Mouse (Mus musculus) testis, adult 2 months (tissue): ENCODE data around the gene Tatdn3. TPM values are rescaled to one million over a fixed set of nuclear protein-coding genes. Genes with fewer than 3 reads are reported as not detected.

Experiments
- H3K27ac ChIP-seq: fragments of 200-500 bp; 2 replicates; pipeline ENCODE4 v1.5.1; 2012; ENCODE audit warnings: low read depth, low read length; ENCODE audit not compliant: control insufficient read depth, insufficient read depth
- H3K27me3 ChIP-seq: fragments of 200-500 bp; 2 replicates; pipeline ENCODE4 v1.6.1; 2012; ENCODE audit warnings: mild to moderate bottlenecking, low read length, moderate library complexity; ENCODE audit not compliant: control insufficient read depth, insufficient read depth
- H3K36me3 ChIP-seq: fragments of 200-500 bp; 2 replicates; pipeline ENCODE4 v1.6.1; 2012; ENCODE audit warnings: mild to moderate bottlenecking, low read length; ENCODE audit not compliant: control insufficient read depth, insufficient read depth
- H3K4me1 ChIP-seq: fragments of 200-500 bp; 2 replicates; pipeline ENCODE4 v1.6.1; 2012; ENCODE audit warnings: low read length; ENCODE audit not compliant: control insufficient read depth, insufficient read depth
- H3K4me3 ChIP-seq: fragments of 200-500 bp; 2 replicates; pipeline ENCODE4 v1.5.1; 2012; ENCODE audit warnings: low read depth, mild to moderate bottlenecking, low read length, moderate library complexity, mixed read lengths; ENCODE audit not compliant: control insufficient read depth
- CTCF ChIP-seq: fragments of 200-500 bp; IDR thresholded peaks from 2 replicates; pipeline ENCODE4 v1.5.1; 2012; ENCODE audit warnings: low read depth, mild to moderate bottlenecking, inconsistent platforms, low read length, moderate library complexity; ENCODE audit not compliant: control insufficient read depth, insufficient read depth, insufficient replicate concordance
- POLR2A ChIP-seq: fragments of 200-500 bp; IDR thresholded peaks from 2 replicates; pipeline ENCODE4 v1.6.1; 2012; ENCODE audit warnings: low read depth, mild to moderate bottlenecking, inconsistent platforms, low read length, moderate library complexity; ENCODE audit not compliant: control insufficient read depth
- polyA plus RNA-seq: library from polyadenylated mRNA; depleted of rRNA; stranded (reverse); fragments of >200 nt; gene quantifications from 2 replicates; pipeline ENCODE4 v1.2.3, GENCODE M21; 2012

Tatdn3 gene
- polyA plus RNA-seq, 1 experiment = 14.3 TPM

GRCm38 (mm10) chr1:191063700-191064099 is 968 bp upstream of the Tatdn3 start:
- Histone ChIP-seq H3K36me3 (no peaks in the 10 kb centered on the region; the same call in 1 of the 2 replicates), H3K4me3 (no peak overlapping the region; the same call in 1 of the 2 replicates), H3K4me1 (no peaks in the 10 kb centered on the region), H3K27ac (no peak overlapping the region), H3K27me3 (no peaks in the 10 kb centered on the region)
- no peak for TF ChIP-seq POLR2A
- no peak for TF ChIP-seq CTCF

DNA sequence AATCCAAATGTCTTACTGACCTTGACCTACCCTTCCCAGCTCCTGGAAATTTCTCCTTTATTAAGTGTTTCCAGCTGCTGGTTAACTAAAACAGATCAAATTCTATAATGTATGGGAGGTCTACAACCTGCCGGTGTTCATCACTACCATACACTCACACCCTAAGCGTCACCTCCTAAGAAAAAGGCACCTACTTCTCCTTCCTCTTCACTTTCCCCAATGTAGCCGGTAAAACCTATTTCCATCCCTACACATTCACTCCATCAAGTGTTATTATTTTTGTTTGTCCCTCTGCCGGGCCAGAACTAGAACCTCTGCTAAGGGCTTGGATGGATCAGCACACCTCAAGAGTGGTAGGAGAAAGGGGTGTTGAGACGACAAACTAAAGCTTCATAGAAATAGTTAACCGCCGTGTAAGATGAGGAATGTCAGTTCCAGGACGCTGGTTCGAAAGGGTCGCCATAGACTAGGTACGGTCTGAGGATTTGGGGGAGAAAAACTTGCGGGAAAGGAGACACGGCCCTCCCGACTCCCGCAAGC is 421 bp downstream of the Tatdn3 start:
- H3K4me3 ChIP-seq = peak overlapping the region; percentile 87
- peak overlapping the region; percentile 51; the same call in 1 of the 2 replicates for H3K27ac ChIP-seq
- H3K4me1 ChIP-seq = no peaks in the 10 kb centered on the region
- peaks cover 1% of the 10 kb centered on the region; the same call in 1 of the 2 replicates for H3K36me3 ChIP-seq
- no peaks in the 10 kb centered on the region for H3K27me3 ChIP-seq
- TF ChIP-seq POLR2A = no peak
- no peak for TF ChIP-seq CTCF

DNA sequence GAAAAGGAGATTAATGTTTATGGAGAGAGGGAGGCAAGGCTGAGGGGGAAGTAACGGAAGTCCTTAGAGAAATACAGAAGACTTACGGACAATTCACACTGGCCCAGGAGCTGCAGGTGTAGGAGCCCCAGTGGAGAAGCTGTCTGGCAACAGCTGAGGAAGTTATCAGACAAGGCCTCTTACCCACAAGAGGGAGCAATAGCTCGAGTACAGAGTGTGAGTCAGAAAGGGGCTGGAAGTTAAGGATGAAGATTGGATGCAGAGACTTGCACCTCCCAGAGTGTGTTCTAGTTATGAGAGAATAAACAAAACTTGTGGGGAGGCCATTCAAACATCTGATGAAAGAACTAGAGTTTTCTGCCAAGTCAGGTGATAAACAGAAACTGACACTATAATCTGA is 5.3 kb downstream of the Tatdn3 start:
- TF ChIP-seq POLR2A (no peak), CTCF (no peak)

GRCm38 (mm10) chr1:191055533-191055873 is 7.2 kb downstream of the Tatdn3 start:
- no peaks in the 10 kb centered on the region for H3K4me1 ChIP-seq
- peaks cover 3% of the 10 kb centered on the region; the same call in 1 of the 2 replicates for H3K36me3 ChIP-seq
- H3K27ac ChIP-seq = no peak overlapping the region
- no peak overlapping the region for H3K4me3 ChIP-seq
- no peak for TF ChIP-seq CTCF
- TF ChIP-seq POLR2A = no peak
- H3K27me3 ChIP-seq = no peaks in the 10 kb centered on the region

More for the DNA sequence above, 5.3 kb downstream of the Tatdn3 start:
- Histone ChIP-seq H3K27me3 (no peaks in the 10 kb centered on the region), H3K27ac (no peak overlapping the region), H3K4me1 (no peaks in the 10 kb centered on the region), H3K36me3 (peaks cover 3% of the 10 kb centered on the region; the same call in 1 of the 2 replicates), H3K4me3 (no peak overlapping the region)

DNA sequence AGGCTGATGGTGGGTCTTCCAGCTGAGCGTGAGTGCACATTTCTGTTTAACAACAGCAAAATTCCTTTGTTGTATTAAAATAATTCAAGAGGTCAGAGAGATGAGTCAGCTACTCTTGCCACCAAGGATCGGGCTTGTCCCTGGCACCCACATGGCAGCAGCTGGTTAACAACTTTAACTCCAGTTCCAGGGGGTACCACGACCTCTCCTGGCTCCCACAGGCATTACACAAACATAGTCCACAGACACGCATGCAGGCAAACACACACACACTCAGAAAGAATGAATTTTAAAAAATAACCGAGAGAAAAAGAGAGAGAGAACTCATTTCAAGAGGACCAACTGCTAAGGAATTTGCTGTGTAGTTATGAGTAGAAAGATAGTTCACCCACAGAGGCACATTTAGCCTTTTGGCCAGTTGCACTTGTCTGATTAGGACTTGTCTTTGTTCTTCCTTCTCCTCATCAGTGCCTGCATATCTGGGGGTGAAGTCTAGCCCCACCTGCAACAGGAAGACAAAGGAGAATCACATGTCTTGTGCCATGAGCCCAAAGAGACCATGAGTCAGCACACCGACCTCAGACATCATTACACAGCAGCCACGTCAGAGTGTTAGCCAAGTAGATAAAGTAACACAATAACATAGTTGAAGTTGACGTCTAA is 7.7 kb downstream of the Tatdn3 start:
- no peaks in the 10 kb centered on the region for H3K27me3 ChIP-seq
- no peak overlapping the region for H3K27ac ChIP-seq
- TF ChIP-seq POLR2A (no peak), CTCF (no peak)

DNA sequence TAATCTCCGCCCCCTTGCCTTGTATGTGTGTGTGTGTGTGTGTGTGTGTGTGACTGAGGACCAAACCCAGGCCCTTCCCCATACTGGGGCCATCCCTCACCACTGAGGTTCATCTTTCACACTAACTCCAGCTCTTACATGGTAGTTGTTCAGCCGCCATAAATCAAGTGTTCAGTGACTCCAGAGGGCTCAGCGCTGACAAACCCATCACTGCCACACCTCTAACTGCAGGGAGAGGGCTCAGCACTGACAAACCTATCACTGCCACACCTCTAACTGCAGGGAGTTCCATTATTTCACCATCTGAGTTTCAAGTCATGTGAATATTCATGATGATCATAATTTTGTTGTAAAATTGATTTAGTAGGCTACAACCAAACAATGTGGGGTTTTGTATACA is 9.2 kb downstream of the Tatdn3 start:
- peaks cover 3% of the 10 kb centered on the region; the same call in 1 of the 2 replicates for H3K36me3 ChIP-seq
- no peak overlapping the region for H3K27ac ChIP-seq
- H3K4me1 ChIP-seq = no peaks in the 10 kb centered on the region
- H3K4me3 ChIP-seq = no peak overlapping the region
- TF ChIP-seq CTCF (no peak), POLR2A (no peak)
- no peaks in the 10 kb centered on the region for H3K27me3 ChIP-seq

More for the DNA sequence above, 7.7 kb downstream of the Tatdn3 start:
- peaks cover 3% of the 10 kb centered on the region; the same call in 1 of the 2 replicates for H3K36me3 ChIP-seq
- no peak overlapping the region for H3K4me3 ChIP-seq
- no peaks in the 10 kb centered on the region for H3K4me1 ChIP-seq

DNA sequence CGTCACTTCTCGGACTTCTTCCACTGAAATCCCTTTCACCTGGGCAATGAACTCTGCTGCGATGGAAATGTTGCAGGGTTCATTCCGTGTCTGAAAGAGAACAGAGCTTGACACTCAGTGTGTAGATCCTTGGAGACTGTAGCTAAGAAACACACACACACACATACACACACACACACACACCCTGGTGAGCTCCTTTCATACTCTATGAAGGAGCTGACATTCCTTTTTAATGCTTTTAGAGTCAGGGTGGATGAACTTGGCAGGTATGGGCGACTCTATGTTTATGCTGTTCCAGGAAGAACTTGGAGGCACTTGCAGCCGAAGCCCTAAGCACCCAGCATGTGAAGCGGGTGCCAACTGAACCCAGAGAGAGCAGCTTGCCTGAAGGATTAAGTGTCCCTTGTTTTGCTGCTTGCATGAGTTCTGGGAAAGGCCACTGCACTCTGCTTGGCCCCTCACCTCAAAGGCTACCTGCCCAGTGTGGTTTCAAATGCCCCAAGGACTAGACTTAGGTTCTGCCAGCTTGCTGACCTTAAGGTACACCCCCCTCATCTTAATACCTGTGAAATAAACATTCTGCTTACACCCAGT is 16.4 kb downstream of the Tatdn3 start:
- TF ChIP-seq POLR2A = no peak
- TF ChIP-seq CTCF = no peak
- Histone ChIP-seq H3K4me3 (no peak overlapping the region), H3K27me3 (no peaks in the 10 kb centered on the region), H3K36me3 (no peaks in the 10 kb centered on the region), H3K4me1 (no peaks in the 10 kb centered on the region), H3K27ac (no peak overlapping the region)
